Mouse (Mus musculus) spleen, adult 2 months (tissue): ENCODE data around the gene Hist2h2aa1.
"Not testable (repeated sequence)": the region's sequence is repeated elsewhere in the genome, so short reads cannot be mapped to it uniquely, and the experiment has no call there.

Experiments used
- CTCF ChIP-seq: fragments of 200-500 bp; IDR thresholded peaks from 2 replicates; pipeline ENCODE4 v1.5.1; 2011; ENCODE audit warnings: mild to moderate bottlenecking, inconsistent platforms; ENCODE audit not compliant: insufficient read depth, insufficient read length, insufficient replicate concordance; ENCODE audit errors: extremely low read depth
- POLR2A ChIP-seq: fragments of 200-500 bp; IDR thresholded peaks from 2 replicates; pipeline ENCODE4 v1.6.1; 2011; ENCODE audit warnings: low read depth, low read length, inconsistent platforms

DNA sequence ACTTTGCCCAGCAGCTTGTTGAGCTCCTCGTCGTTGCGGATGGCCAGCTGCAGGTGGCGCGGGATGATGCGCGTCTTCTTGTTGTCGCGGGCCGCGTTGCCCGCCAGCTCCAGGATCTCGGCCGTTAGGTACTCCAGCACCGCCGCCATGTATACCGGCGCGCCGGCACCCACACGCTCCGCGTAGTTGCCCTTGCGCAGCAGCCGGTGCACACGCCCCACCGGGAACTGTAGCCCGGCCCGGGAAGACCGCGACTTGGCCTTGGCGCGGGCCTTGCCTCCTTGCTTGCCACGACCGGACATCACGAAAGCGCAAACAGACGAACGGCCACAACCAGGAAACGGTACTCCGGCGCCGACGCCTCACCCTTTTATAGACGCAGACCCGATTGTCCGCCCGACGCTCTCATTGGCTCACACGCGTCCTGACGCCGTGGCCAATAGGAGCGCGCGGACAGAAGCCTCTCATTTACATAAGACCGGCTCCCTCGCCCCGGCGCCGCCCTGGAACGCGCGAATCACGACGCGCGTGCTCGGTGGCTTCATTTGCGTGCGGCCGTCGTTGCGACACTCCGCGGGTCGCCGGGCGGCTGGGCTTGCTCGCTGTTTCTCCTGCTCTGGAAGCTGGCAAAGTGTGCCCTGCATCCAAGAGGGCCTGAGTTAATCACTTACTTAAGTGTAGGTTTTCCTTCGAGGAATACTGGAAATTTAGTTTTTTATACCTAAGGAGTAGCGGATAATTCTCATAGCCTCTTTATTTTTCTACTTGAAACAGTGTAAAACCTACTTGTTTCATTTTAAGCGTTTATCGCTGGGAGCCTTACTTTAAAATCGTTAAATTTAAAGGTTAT, 5.1 kb upstream of the Hist2h2aa1 start, which contains the start of gene Hist2h2aa2:
- TF ChIP-seq POLR2A, CTCF: not testable (repeated sequence)
